In the genomic region with DNA sequence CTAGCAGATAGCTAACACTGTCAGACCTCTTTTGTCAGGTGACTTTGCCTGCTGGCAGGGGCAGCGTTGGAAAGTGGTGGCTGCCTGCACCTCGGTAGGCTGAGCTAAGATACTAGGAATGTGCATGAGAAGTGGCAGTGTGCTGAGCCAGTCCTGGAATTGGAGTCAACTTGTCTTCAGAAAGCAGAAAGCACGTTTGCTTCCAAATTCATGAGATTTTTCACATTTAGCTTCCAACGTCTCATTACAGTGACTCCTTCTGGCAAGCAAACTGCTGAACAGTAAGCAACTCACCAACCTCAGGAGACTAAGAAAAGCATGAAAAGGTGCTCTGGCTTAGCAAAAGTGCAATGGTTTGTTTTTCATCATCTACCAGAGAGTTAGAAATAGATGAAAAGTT, we compare ENCODE assay signal across 22 mouse cellular contexts. TPM values are rescaled to one million over a fixed set of nuclear protein-coding genes. Genes with fewer than 3 reads are reported as not detected.
DNase-seq lines count a peak whose midpoint lies in the region; ATAC-seq and TF ChIP-seq lines count a peak whose summit lies in the region.
"Had no signal": no experiment of that assay in that cellular context is flagged by ENCODE, and none has a peak within 500 bp of the region (broad histone marks: within the 10 kb centered on the region; RNA-seq: fewer than 3 reads in every experiment).

No protein-coding gene starts in this region.

- H3K4me2 ChIP-seq in lung, embryonic 14.5 days = no peak overlapping the region
- no peak overlapping the region for H3K4me2 ChIP-seq in lung, postnatal 0 days (replicated peaks; ENCODE audit: low read depth, low read length)
- H3K4me2 ChIP-seq in forebrain, embryonic 16.5 days (ENCODE audit: low read length) = no peak overlapping the region
- H3K4me2 ChIP-seq: heart, embryonic 15.5 days; hindbrain, embryonic 14.5 days; kidney, embryonic 15.5 days; liver, embryonic 13.5 days; midbrain, embryonic 15.5 days had no signal

- no peak for TF ChIP-seq EP300 in lung, postnatal 0 days (IDR thresholded peaks at IDR 0.05)

- peak; percentile 7 for DNase-seq in heart, adult 8-10 months (ENCODE audit: low spot score)
- DNase-seq in heart, embryonic 10.5 days (ENCODE audit: low spot score) = no peak
- DNase-seq in lung, embryonic 14.5 days = peak; percentile 2
- no peak for DNase-seq in lung, postnatal 0 days (ENCODE audit: low spot score)
- peak; percentile 55 for DNase-seq in brain, embryonic 18.5 days (ENCODE audit: low read depth, low spot score)
- DNase-seq: adrenal gland, postnatal 36 days; cerebellum, adult 11 months; cerebellum, postnatal 25 days; gastrocnemius, postnatal 14 days; layer of hippocampus, postnatal 36 days; left cerebral cortex, postnatal 4 days; liver, embryonic 13.5 days; retina, postnatal 1 day; thymus, postnatal 25 days had no signal

- H3K36me3 ChIP-seq in heart, embryonic 10.5 days = no peaks in the 10 kb centered on the region
- no peaks in the 10 kb centered on the region for H3K36me3 ChIP-seq in lung, embryonic 14.5 days (ENCODE audit: insufficient read depth)
- no peaks in the 10 kb centered on the region for H3K36me3 ChIP-seq in lung, postnatal 0 days (ENCODE audit: insufficient read depth, low read length)
- H3K36me3 ChIP-seq in forebrain, embryonic 16.5 days (ENCODE audit: control insufficient read depth, insufficient read depth) = no peaks in the 10 kb centered on the region
- H3K36me3 ChIP-seq: heart, embryonic 15.5 days; kidney, embryonic 15.5 days; liver, embryonic 13.5 days; midbrain, embryonic 15.5 days had no signal

- WGBS in heart, embryonic 10.5 days = 30% methylated on average over 4 of the region's 4 CpGs
- WGBS in lung, embryonic 14.5 days = 39% methylated on average over 4 of the region's 4 CpGs
- 35% methylated on average over 4 of the region's 4 CpGs for WGBS in lung, postnatal 0 days
- WGBS in forebrain, embryonic 16.5 days = 15% methylated on average over 4 of the region's 4 CpGs

- no peaks in the 10 kb centered on the region for H3K27me3 ChIP-seq in heart, embryonic 10.5 days (ENCODE audit: insufficient read depth, poor library complexity, severe bottlenecking)
- H3K27me3 ChIP-seq in lung, embryonic 14.5 days (ENCODE audit: insufficient read depth, low read length) = no peaks in the 10 kb centered on the region
- no peaks in the 10 kb centered on the region for H3K27me3 ChIP-seq in lung, postnatal 0 days (replicated peaks; ENCODE audit: insufficient read depth, low read length)
- no peaks in the 10 kb centered on the region for H3K27me3 ChIP-seq in forebrain, embryonic 16.5 days (replicated peaks; ENCODE audit: control insufficient read depth, insufficient read depth, low read length)
- H3K27me3 ChIP-seq: heart, embryonic 15.5 days; kidney, embryonic 15.5 days; liver, embryonic 13.5 days; midbrain, embryonic 15.5 days had no signal

- no peak overlapping the region for H3K27ac ChIP-seq in heart, embryonic 10.5 days
- no peak overlapping the region for H3K27ac ChIP-seq in lung, embryonic 14.5 days (ENCODE audit: low read depth)
- no peak overlapping the region for H3K27ac ChIP-seq in lung, postnatal 0 days (ENCODE audit: low read length)
- no peak overlapping the region; the same call in 1 of the 2 replicates for H3K27ac ChIP-seq in forebrain, embryonic 16.5 days (ENCODE audit: low read length)
- H3K27ac ChIP-seq: heart, embryonic 15.5 days; hindbrain, embryonic 14.5 days; kidney, embryonic 15.5 days; liver, embryonic 13.5 days; midbrain, embryonic 15.5 days had no signal

- H3K4me3 ChIP-seq in heart, embryonic 10.5 days = no peak overlapping the region
- no peak overlapping the region for H3K4me3 ChIP-seq in lung, embryonic 14.5 days (ENCODE audit: low read depth, low read length)
- no peak overlapping the region for H3K4me3 ChIP-seq in lung, postnatal 0 days (ENCODE audit: low read depth, low read length)
- H3K4me3 ChIP-seq in forebrain, embryonic 16.5 days (replicated peaks; ENCODE audit: low read length) = no peak overlapping the region
- H3K4me3 ChIP-seq: heart, embryonic 15.5 days; kidney, embryonic 15.5 days; liver, embryonic 13.5 days; midbrain, embryonic 15.5 days had no signal

- H3K9ac ChIP-seq in lung, embryonic 14.5 days = no peak overlapping the region
- no peak overlapping the region for H3K9ac ChIP-seq in lung, postnatal 0 days (replicated peaks; ENCODE audit: low read depth)
- H3K9ac ChIP-seq in forebrain, embryonic 16.5 days (replicated peaks; ENCODE audit: low read depth, low read length) = no peak overlapping the region
- H3K9ac ChIP-seq: heart, embryonic 15.5 days; hindbrain, embryonic 14.5 days; kidney, embryonic 15.5 days; liver, embryonic 13.5 days; midbrain, embryonic 15.5 days had no signal

- no peak for ATAC-seq in lung, embryonic 14.5 days (ENCODE audit: insufficient read depth)
- ATAC-seq in lung, postnatal 0 days = no peak
- ATAC-seq in forebrain, embryonic 16.5 days = peak; percentile 64
- ATAC-seq in erythroid progenitor cell, adult 5-6 weeks (replicated peaks; ENCODE audit: low FRiP score, poor library complexity, severe bottlenecking) = no peak
- no peak for ATAC-seq in megakaryocyte progenitor cell, adult 5-6 weeks (replicated peaks; ENCODE audit: poor library complexity)
- ATAC-seq: intestine, embryonic 16.5 days; midbrain, embryonic 15.5 days had no signal

- H3K9me3 ChIP-seq in heart, embryonic 10.5 days = 0 out of 2 replicates have a peak, but pooled peaks cover 3% of the 10 kb centered on the region
- 0 out of 2 replicates have a peak, but pooled peaks cover 3% of the 10 kb centered on the region for H3K9me3 ChIP-seq in lung, embryonic 14.5 days (ENCODE audit: low read depth, low read length)
- no peaks in the 10 kb centered on the region for H3K9me3 ChIP-seq in lung, postnatal 0 days (ENCODE audit: low read length)
- H3K9me3 ChIP-seq in forebrain, embryonic 16.5 days (ENCODE audit: control insufficient read depth, low read length) = peaks cover 7% of the 10 kb centered on the region
- H3K9me3 ChIP-seq: heart, embryonic 15.5 days; liver, embryonic 13.5 days; midbrain, embryonic 15.5 days had no signal

- no peak for TF ChIP-seq CTCF in lung, embryonic 14.5 days (IDR thresholded peaks at IDR 0.05; ENCODE audit: low read depth)
- no peak for TF ChIP-seq CTCF in lung, postnatal 0 days (IDR thresholded peaks at IDR 0.05)

- no peaks in the 10 kb centered on the region for H3K4me1 ChIP-seq in heart, embryonic 10.5 days
- H3K4me1 ChIP-seq in lung, embryonic 14.5 days (ENCODE audit: insufficient read depth) = no peaks in the 10 kb centered on the region
- no peaks in the 10 kb centered on the region for H3K4me1 ChIP-seq in lung, postnatal 0 days (ENCODE audit: insufficient read depth, low read depth, low read length)
- H3K4me1 ChIP-seq in forebrain, embryonic 16.5 days (replicated peaks; ENCODE audit: control insufficient read depth, insufficient read depth, low read length) = peaks cover 9% of the 10 kb centered on the region; the same call in 1 of the 2 replicates
- H3K4me1 ChIP-seq: heart, embryonic 15.5 days; kidney, embryonic 15.5 days; liver, embryonic 13.5 days had no signal

RNA-seq across cellular contexts. Expression of a gene that starts 59.1 kb away (rescaled TPM):
- total RNA-seq in heart, adult 8-10 months (2022) = 1 to 10 TPM; 2.5 to 5.1 (median 3.3) TPM
- polyA plus RNA-seq in heart, embryonic 10.5 days (2016; fragmentation: Nextera tagmentation; extraction: Ambion mirVana) = 3.3 and 3.4 TPM in 2 replicates
- 5.6 and 5.9 TPM in 2 replicates for polyA plus RNA-seq in lung, embryonic 14.5 days (2014; fragmentation: Nextera tagmentation; extraction: Ambion mirVana)
- 1.2 and 1.4 TPM in 2 replicates for polyA plus RNA-seq in lung, postnatal 0 days (2015; fragmentation: Nextera tagmentation; extraction: Ambion mirVana)
- polyA plus RNA-seq in forebrain, embryonic 16.5 days (2015; fragmentation: Nextera tagmentation; extraction: Ambion mirVana) = 14.3 and 18.1 TPM in 2 replicates
- total RNA-seq in erythroid progenitor cell, adult 5-6 weeks (2015; ENCODE audit: low replicate concordance) = 0.72 TPM in 1 of 2 replicates, not detected in the other
- not detected in 2 replicates for total RNA-seq in erythroid progenitor cell, adult 5-6 weeks (2017; ENCODE audit: low replicate concordance)
- total RNA-seq in megakaryocyte progenitor cell, adult 5-6 weeks (2015) = 5.8 and 10.3 TPM in 2 replicates
- 3.9 and 6.9 TPM in 2 replicates for total RNA-seq in megakaryocyte progenitor cell, adult 5-6 weeks (2017)

Comparison
In these comparisons a context has a peak if more than half of its experiments do, and no peak if none do; other contexts are left out.
1. DNase-seq: peak in heart, adult 8-10 months (single experiment), lung, embryonic 14.5 days (single experiment) and brain, embryonic 18.5 days (single experiment); none in heart, embryonic 10.5 days (single experiment) and lung, postnatal 0 days (single experiment).